Mouse (Mus musculus): ENCODE measurements at regions not wholly inside any gene's neighbourhood (a gene's known extent, or its start where the extent isn't known, plus 50 kb on each side); places are given as distances from the start of the nearest gene placed in this dataset.
"Not testable (repeated sequence)": the region's sequence is repeated elsewhere in the genome, so short reads cannot be mapped to it uniquely, and the experiment has no call there.

- not testable (repeated sequence) for TF ChIP-seq E2F4 (IDR thresholded peaks at IDR 0.05; ENCODE audit: insufficient read depth); POLR2A (IDR thresholded peaks at IDR 0.05; ENCODE audit: insufficient read length, low read depth); POLR2AphosphoS2 (IDR thresholded peaks at IDR 0.05; ENCODE audit: insufficient read length, low read depth); TCF12 (IDR thresholded peaks at IDR 0.05; ENCODE audit: insufficient read depth, poor library complexity, severe bottlenecking); MYOG (IDR thresholded peaks at IDR 0.05; ENCODE audit: control insufficient read depth in 1 of 3, insufficient read depth in 1 of 3, insufficient read length in 2 of 3, low read depth in 2 of 3); TCF3 (IDR thresholded peaks at IDR 0.05; ENCODE audit: insufficient read length, low read depth); MAX (IDR thresholded peaks at IDR 0.05; ENCODE audit: low read depth); USF1 (IDR thresholded peaks at IDR 0.05; ENCODE audit: low read depth); CEBPB (IDR thresholded peaks at IDR 0.05; ENCODE audit: insufficient read depth, poor library complexity, severe bottlenecking); REST (IDR thresholded peaks at IDR 0.05; ENCODE audit: insufficient read depth, insufficient read length)
Observed at GRCm38 (mm10) chr13:12863542-12863941, 63.7 kb upstream of the Prl2c3 start.
